In genomic region chr14:25872461-25873415, GRCm38 (mm10) we compare ENCODE assay signal across 9 mouse cellular contexts. TPM values are rescaled to one million over a fixed set of nuclear protein-coding genes. Genes with fewer than 3 reads are reported as not detected.
DNase-seq lines count a peak whose midpoint lies in the region; ATAC-seq and TF ChIP-seq lines count a peak whose summit lies in the region.
"Had no signal": no experiment of that assay in that cellular context is flagged by ENCODE, and none has a peak within 500 bp of the region (broad histone marks: within the 10 kb centered on the region; RNA-seq: fewer than 3 reads in every experiment).

No protein-coding gene starts in this region.

- peak; percentile 62 for DNase-seq in forebrain, postnatal 0 days
- DNase-seq in forebrain, embryonic 10.5 days (ENCODE audit: extremely low spot score, low spot score) = no peak
- peak; percentile 69 for DNase-seq in testis, postnatal 10 days (ENCODE audit: low spot score)
- no peak for DNase-seq in testis, postnatal 14 days (ENCODE audit: low spot score)
- DNase-seq in heart, postnatal 4 days = peak; percentile 63
- peak; percentile 75 for DNase-seq in lung, postnatal 10 days
- DNase-seq in spleen, postnatal 10 days (ENCODE audit: low spot score in 2 of 2) = no peak
- no peak for DNase-seq in B cell, adult 2 months

- H3K36me3 ChIP-seq in forebrain, postnatal 0 days (ENCODE audit: insufficient read depth) = no peaks in the 10 kb centered on the region
- no peaks in the 10 kb centered on the region for H3K36me3 ChIP-seq in forebrain, embryonic 10.5 days (replicated peaks)

- H3K4me1 ChIP-seq in forebrain, postnatal 0 days (ENCODE audit: insufficient read depth) = no peaks in the 10 kb centered on the region
- H3K4me1 ChIP-seq in forebrain, embryonic 10.5 days = peaks cover 25% of the 10 kb centered on the region

- no peak overlapping the region for H3K4me2 ChIP-seq in forebrain, postnatal 0 days (ENCODE audit: low read depth)

- H3K27ac ChIP-seq in forebrain, postnatal 0 days (ENCODE audit: low read depth, low read length) = no peak overlapping the region
- H3K27ac ChIP-seq in forebrain, embryonic 10.5 days = no peak overlapping the region

- no peak overlapping the region for H3K9ac ChIP-seq in forebrain, postnatal 0 days

- H3K4me3 ChIP-seq in forebrain, postnatal 0 days (ENCODE audit: low read depth, low read length) = no peak overlapping the region
- no peak overlapping the region for H3K4me3 ChIP-seq in forebrain, embryonic 10.5 days

- ATAC-seq in forebrain, postnatal 0 days = peak; percentile 71

- H3K9me3 ChIP-seq in forebrain, postnatal 0 days (ENCODE audit: low read length) = no peaks in the 10 kb centered on the region
- H3K9me3 ChIP-seq in forebrain, embryonic 10.5 days = no peaks in the 10 kb centered on the region

- H3K27me3 ChIP-seq in forebrain, postnatal 0 days (ENCODE audit: insufficient read depth, low read length) = no peaks in the 10 kb centered on the region
- H3K27me3 ChIP-seq in forebrain, embryonic 10.5 days (ENCODE audit: poor library complexity, severe bottlenecking) = no peaks in the 10 kb centered on the region

- whole genome bisulfite sequencing in forebrain, postnatal 0 days = 53% methylated on average over 8 of the region's 8 CpGs
- 88% methylated on average over 8 of the region's 8 CpGs for WGBS in forebrain, embryonic 10.5 days

- TF ChIP-seq CTCF in forebrain, postnatal 0 days (IDR thresholded peaks at IDR 0.05; ENCODE audit: low read depth) = no peak

RNA-seq across cellular contexts. Expression of gene Plac9a, which starts 30.2 kb away (rescaled TPM):
- 2.0 TPM in 1 of 2 replicates, not detected in the other for total RNA-seq in forebrain, postnatal 0 days (2014; rRNA removed)
- 0.70 TPM in 1 of 2 replicates, not detected in the other for polyA plus RNA-seq in forebrain, postnatal 0 days (2015; fragmentation: Nextera tagmentation; extraction: Ambion mirVana)
- polyA plus RNA-seq in forebrain, embryonic 10.5 days (2016; fragmentation: Nextera tagmentation; extraction: Ambion mirVana) = not detected in 2 replicates
- 1 to 10 TPM; 1.0 to 3.2 TPM for total RNA-seq in heart, postnatal 4 days (2021)
- total RNA-seq: common myeloid progenitor, adult 5-6 weeks had no signal

RNA-seq across cellular contexts. Expression of gene Anxa11, which starts 30.8 kb away (rescaled TPM):
- total RNA-seq in forebrain, postnatal 0 days (2014; rRNA removed) = 2.0 and 3.0 TPM in 2 replicates
- polyA plus RNA-seq in forebrain, postnatal 0 days (2015; fragmentation: Nextera tagmentation; extraction: Ambion mirVana) = 3.7 and 4.2 TPM in 2 replicates
- polyA plus RNA-seq in forebrain, embryonic 10.5 days (2016; fragmentation: Nextera tagmentation; extraction: Ambion mirVana) = 3.5 and 4.1 TPM in 2 replicates
- 10 to 100 TPM; 69.8 to 72.3 TPM for total RNA-seq in heart, postnatal 4 days (2021)

RNA-seq across cellular contexts. Expression of gene Tmem254a, which starts 54.7 kb away (rescaled TPM):
- total RNA-seq in forebrain, postnatal 0 days (2014; rRNA removed) = 8.0 and 10.1 TPM in 2 replicates
- 4.5 and 5.7 TPM in 2 replicates for polyA plus RNA-seq in forebrain, postnatal 0 days (2015; fragmentation: Nextera tagmentation; extraction: Ambion mirVana)
- 2.4 and 3.1 TPM in 2 replicates for polyA plus RNA-seq in forebrain, embryonic 10.5 days (2016; fragmentation: Nextera tagmentation; extraction: Ambion mirVana)
- 1 to 10 TPM; 4.5 to 5.4 TPM for total RNA-seq in heart, postnatal 4 days (2021)

Comparison
In these comparisons a context has a peak if more than half of its experiments do, and no peak if none do; other contexts are left out.
1. DNase-seq: peak in forebrain, postnatal 0 days (single experiment), testis, postnatal 10 days (single experiment), heart, postnatal 4 days (single experiment) and lung, postnatal 10 days (single experiment); none in forebrain, embryonic 10.5 days (single experiment), testis, postnatal 14 days (single experiment), spleen, postnatal 10 days (0 of 2) and B cell, adult 2 months (0 of 2).
2. RNA of gene Anxa11, which starts 30.8 kb away (total RNA-seq): 69.8 to 72.3 TPM in heart, postnatal 4 days; 2.0 to 3.0 TPM in forebrain, postnatal 0 days; every median in the first group is over 10 times any median in the second.